Mouse (Mus musculus) hindbrain, embryonic 12.5 days (tissue): ENCODE results near the gene Gtf2a2. TPM values are rescaled to one million over a fixed set of nuclear protein-coding genes. Genes with fewer than 3 reads are reported as not detected.
"Not testable (repeated sequence)": the region's sequence is repeated elsewhere in the genome, so short reads cannot be mapped to it uniquely, and the experiment has no call there.

Source experiments
- ATAC-seq: fragments of 200-750 bp; cut with Nextera tagmentation; 2 replicates; pipeline ENCODE4 v1.8.0; 2017; ENCODE audit warnings: moderate TSS enrichment; ENCODE audit not compliant: low FRiP score
- H3K27ac ChIP-seq: fragments of 300-500 bp; sonication (generic); 2 replicates; pipeline ENCODE4 v1.5.1; 2016; ENCODE audit warnings: mild to moderate bottlenecking
- H3K27me3 ChIP-seq: fragments of 300-500 bp; sonication (generic); 2 replicates; pipeline ENCODE4 v1.6.1; 2016; ENCODE audit warnings: mild to moderate bottlenecking
- H3K36me3 ChIP-seq: fragments of 300-500 bp; sonication (generic); 2 replicates; pipeline ENCODE4 v1.6.1; 2016; ENCODE audit warnings: mild to moderate bottlenecking
- H3K4me1 ChIP-seq: fragments of 300-500 bp; sonication (generic); 2 replicates; pipeline ENCODE4 v1.6.1; 2016
- H3K4me2 ChIP-seq: fragments of 300-500 bp; sonication (generic); replicated peaks from 2 replicates; pipeline ENCODE4 v1.6.1; 2016; ENCODE audit warnings: mild to moderate bottlenecking
- H3K4me3 ChIP-seq: fragments of 300-500 bp; sonication (generic); 2 replicates; pipeline ENCODE4 v1.5.1; 2016; ENCODE audit warnings: mild to moderate bottlenecking
- H3K9ac ChIP-seq: fragments of 300-500 bp; sonication (generic); 2 replicates; pipeline ENCODE4 v1.6.1; 2016; ENCODE audit warnings: mild to moderate bottlenecking, moderate library complexity
- H3K9me3 ChIP-seq: fragments of 300-500 bp; sonication (generic); replicated peaks from 2 replicates; pipeline ENCODE4 v1.6.1; 2016; ENCODE audit warnings: mild to moderate bottlenecking
- WGBS: fragments of 180-500 bp; shearing (Covaris S2); methylation state at CpG from one replicate; pipeline ENCODE4 v1.1.7; 2016; 5-methylcytosine and 5-hydroxymethylcytosine counted together
- polyA plus RNA-seq: library from polyadenylated mRNA; unstranded; fragments of >200 nt; fragmentation: Nextera tagmentation; extraction: Ambion mirVana; gene quantifications from 2 replicates; pipeline ENCODE4 v1.2.1, GENCODE M21; 2016

Gtf2a2 gene
- polyA plus RNA-seq, 1 experiment from 2014 or later, result 169 TPM

DNA sequence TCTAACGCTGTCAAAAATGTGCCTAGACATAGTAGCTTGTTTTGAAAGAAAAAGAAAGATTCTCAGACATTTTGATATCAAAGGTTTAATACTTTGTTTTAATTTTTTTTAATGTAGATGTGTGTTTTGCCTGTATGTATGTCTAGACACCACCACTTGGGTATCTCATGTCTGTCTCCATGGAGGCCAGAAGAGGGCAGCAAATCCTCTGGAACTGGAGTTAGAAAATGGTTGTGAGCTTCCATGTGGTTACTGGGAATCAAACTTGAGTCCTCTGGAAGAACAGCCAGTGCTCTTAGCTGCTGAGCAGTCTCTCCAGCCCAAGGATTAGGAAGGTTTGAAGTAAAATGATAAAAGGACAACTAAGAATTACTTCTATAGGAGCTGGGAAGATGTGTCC, 13.0 kb upstream of the Gtf2a2 start:
- no peak overlapping the region for H3K27ac ChIP-seq
- no peaks in the 10 kb centered on the region for H3K27me3 ChIP-seq
- H3K9me3 ChIP-seq, result no peaks in the 10 kb centered on the region
- H3K4me2 ChIP-seq, result no peak overlapping the region
- no peak for ATAC-seq
- peaks cover 84% of the 10 kb centered on the region for H3K36me3 ChIP-seq
- no peak overlapping the region for H3K4me3 ChIP-seq
- no peak overlapping the region for H3K9ac ChIP-seq
- H3K4me1 ChIP-seq, result no peaks in the 10 kb centered on the region
- WGBS, result 84% methylated on average over 1 of the region's 1 CpGs

DNA sequence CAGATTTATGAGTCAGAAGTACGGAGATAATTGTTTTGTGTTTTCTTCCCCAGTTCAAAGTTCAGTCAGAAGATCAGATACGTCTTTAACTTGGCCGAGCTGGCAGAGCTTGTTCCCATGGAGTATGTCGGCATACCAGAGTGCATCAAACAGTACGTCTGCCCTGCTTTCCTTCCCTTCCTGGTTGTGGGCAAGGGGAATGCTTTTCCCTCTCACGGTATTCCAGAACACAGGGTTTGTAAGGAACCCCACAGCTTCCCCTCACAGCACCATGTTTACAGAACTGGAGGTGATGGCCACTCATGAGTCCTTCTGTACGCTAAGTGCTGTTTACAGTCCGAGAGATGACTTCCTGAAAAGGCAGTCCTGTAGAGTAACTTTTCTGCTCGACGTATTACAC, 8.8 kb upstream of the Gtf2a2 start:
- Histone ChIP-seq H3K4me3 (no peak overlapping the region), H3K27me3 (no peaks in the 10 kb centered on the region), H3K9me3 (no peaks in the 10 kb centered on the region), H3K27ac (no peak overlapping the region), H3K4me2 (no peak overlapping the region), H3K9ac (no peak overlapping the region), H3K36me3 (peaks cover 75% of the 10 kb centered on the region), H3K4me1 (no peaks in the 10 kb centered on the region)
- WGBS, result 94% methylated on average over 10 of the region's 10 CpGs
- no peak for ATAC-seq

DNA sequence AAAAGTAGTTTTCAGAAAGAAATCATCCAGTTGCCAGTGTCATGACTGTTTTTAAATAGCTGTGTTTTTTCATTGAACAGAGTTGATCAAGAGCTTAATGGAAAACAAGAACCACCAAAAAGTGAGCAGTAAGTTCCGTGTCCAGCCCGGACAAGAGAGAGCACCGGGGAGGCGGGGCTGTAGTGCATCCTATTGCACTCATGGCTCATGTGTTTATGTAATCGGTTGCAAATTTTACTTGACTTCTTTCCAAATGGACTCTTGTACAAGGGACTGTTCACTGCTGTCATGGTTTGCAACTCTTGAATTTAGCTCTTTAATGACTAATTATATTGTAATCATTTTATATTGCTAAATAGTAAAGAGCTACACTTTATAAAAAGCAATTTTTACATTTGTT, 5.4 kb upstream of the Gtf2a2 start:
- Histone ChIP-seq H3K27ac (no peak overlapping the region), H3K4me3 (no peak overlapping the region), H3K27me3 (no peaks in the 10 kb centered on the region), H3K9me3 (no peaks in the 10 kb centered on the region), H3K9ac (no peak overlapping the region), H3K4me2 (no peak overlapping the region), H3K36me3 (peaks cover 59% of the 10 kb centered on the region), H3K4me1 (0 out of 2 replicates have a peak, but pooled peaks cover 1% of the 10 kb centered on the region)
- WGBS, result 91% methylated on average over 5 of the region's 5 CpGs
- no peak for ATAC-seq

DNA sequence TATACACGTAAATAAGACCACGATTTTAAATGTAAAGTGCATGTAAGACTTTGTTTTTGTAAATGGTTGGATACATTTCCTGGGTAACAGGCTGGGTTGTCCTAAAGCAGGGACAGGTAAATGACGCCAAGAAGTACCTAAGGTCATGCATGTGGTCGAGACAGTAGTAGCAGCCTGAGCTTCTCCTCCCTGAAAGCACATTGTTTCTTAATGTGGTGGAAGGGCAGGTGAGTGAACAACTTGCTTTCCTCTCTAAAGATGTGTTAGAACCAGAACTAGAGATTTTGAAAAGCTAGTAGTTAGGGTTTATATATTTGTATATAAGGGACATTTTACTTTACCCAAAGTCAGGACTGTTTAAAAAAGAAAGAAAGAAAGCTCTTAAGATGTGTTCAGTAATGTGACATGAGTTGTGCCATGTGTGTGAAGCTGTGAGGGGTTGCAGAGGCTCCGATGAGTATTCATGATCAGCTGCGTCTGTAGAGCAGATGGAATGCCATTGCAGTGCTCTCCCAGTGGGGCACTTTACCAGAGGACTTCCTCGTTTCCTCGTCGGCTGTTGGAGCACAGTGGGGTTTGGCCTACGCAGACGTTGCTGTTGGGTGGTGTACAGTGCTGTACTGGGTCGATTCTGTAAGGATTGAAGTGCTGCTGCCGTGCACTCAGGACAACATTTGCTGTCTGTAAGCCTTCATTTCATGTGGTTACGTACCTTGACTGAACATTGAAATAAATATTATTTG, 4.7 kb upstream of the Gtf2a2 start:
- H3K4me3 ChIP-seq, result no peak overlapping the region
- H3K27ac ChIP-seq, result no peak overlapping the region
- ATAC-seq, result no peak
- WGBS, result 86% methylated on average over 14 of the region's 14 CpGs
- H3K36me3 ChIP-seq, result peaks cover 54% of the 10 kb centered on the region
- H3K9ac ChIP-seq, result no peak overlapping the region
- 0 out of 2 replicates have a peak, but pooled peaks cover 3% of the 10 kb centered on the region for H3K4me1 ChIP-seq
- H3K27me3 ChIP-seq, result no peaks in the 10 kb centered on the region
- no peak overlapping the region for H3K4me2 ChIP-seq
- no peaks in the 10 kb centered on the region for H3K9me3 ChIP-seq

DNA sequence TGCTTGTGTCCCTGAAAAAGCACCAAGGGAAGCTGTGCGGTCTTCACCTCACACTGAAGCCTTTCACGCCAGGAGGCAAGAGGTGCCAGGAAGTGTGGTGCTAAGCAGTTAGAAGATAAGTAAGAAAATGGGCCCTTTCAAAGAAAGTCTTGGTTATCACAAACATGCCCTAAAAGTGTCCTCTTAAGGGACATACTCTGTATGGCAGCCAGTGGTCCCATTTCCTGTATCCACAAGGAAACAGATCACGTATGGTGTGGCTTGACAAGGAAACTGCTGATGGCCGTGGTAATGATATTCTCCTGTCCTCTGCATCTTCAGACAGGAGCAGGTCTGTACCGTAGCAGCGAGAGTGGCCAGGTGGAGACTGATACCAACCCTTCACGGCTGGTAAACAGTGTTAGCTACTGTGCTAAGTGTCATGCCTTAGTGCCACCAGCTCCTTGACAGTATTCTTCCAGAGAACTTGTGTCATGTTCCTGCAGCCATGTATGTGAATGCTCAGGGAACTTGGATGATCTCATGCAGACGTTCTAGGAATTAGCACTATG, 2.5 kb upstream of the Gtf2a2 start:
- WGBS, result 88% methylated on average over 8 of the region's 8 CpGs
- Histone ChIP-seq H3K4me3 (no peak overlapping the region), H3K36me3 (peaks cover 38% of the 10 kb centered on the region), H3K4me2 (no peak overlapping the region), H3K27ac (no peak overlapping the region), H3K9ac (no peak overlapping the region), H3K4me1 (peaks cover 12% of the 10 kb centered on the region), H3K27me3 (no peaks in the 10 kb centered on the region), H3K9me3 (no peaks in the 10 kb centered on the region)
- no peak for ATAC-seq

DNA sequence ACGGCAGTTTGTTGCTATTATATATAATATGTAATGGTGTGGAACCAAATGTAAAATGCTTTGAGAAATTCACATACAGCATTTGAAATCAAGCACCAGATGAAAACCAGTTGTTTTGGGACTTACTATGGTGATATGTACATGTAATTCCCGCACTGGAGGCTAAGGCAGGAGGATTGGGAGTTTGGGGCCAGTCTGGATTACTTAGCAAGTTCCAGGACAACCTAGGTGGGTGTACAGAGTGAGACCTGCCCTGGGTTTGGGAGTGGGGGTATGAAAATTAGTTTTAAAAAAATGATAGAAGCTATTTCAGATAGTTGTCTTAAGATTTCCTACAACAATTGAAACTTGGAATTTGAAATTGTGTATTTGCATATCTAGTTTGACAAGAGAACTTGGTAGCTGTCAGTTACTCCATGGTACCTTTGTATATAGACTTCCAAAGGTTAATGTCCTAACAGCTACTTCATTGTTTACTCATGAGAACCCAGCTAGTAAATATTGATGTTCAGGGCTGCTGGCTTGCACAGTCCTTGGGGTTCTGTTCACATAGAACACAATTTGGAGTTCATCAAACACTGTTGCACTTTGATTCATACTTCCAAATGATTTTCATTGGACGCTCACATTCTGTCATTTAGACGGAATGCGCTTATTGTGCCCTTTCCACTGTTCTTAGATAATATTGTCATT, 1.4 kb upstream of the Gtf2a2 start:
- 93% methylated on average over 5 of the region's 5 CpGs for WGBS
- no peak overlapping the region for H3K27ac ChIP-seq
- no peak overlapping the region for H3K4me3 ChIP-seq
- H3K9ac ChIP-seq, result no peak overlapping the region
- peaks cover 31% of the 10 kb centered on the region for H3K36me3 ChIP-seq
- peaks cover 12% of the 10 kb centered on the region for H3K4me1 ChIP-seq
- H3K9me3 ChIP-seq, result no peaks in the 10 kb centered on the region
- no peaks in the 10 kb centered on the region for H3K27me3 ChIP-seq
- H3K4me2 ChIP-seq, result no peak overlapping the region
- no peak for ATAC-seq

DNA sequence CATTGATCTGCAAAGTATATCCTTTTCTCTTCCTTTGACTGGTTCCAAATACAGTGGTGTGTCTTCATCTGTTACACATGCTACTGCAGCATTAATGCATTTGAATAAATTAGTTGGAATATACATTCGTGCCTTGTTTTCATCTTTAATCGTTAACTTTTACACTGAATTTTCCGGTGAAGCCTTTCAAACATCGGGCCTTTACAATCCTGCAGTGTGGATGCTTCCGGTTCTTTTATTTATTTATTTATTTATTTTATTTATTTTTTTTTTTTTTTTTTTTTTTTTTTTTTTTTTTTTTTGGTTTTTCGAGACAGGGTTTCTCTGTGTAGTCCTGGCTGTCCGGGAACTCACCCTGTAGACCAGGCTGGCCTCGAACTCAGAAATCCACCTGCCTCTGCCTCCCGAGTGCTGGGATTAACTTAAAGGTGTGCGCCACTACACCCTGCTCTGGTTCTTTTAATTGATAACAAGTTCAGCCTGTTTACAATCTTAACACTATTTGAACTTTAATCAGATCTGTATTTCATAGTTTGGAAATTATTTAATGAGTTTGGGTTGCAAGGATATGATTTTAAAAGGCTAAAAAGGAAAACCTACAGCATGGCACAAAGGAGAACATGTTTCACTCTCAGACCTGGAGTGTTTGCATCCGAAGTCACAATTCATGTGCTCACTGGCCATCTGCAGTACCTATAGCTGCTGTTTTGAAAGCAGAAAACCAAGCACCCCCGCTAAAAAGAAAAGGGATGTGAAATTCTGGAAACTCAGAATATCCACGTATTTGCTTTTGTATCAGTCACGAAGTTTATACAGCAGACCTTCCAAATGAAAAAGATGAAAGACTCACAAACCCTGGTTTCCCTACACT, 578 bp upstream of the Gtf2a2 start:
- peak overlapping the region; percentile 76 for H3K4me2 ChIP-seq
- no peaks in the 10 kb centered on the region for H3K27me3 ChIP-seq
- WGBS, result 61% methylated on average over 14 of the region's 14 CpGs
- no peaks in the 10 kb centered on the region for H3K9me3 ChIP-seq
- peaks cover 28% of the 10 kb centered on the region for H3K36me3 ChIP-seq
- H3K9ac ChIP-seq, result peak overlapping the region; percentile 94; the same call in 1 of the 2 replicates
- H3K4me1 ChIP-seq, result peaks cover 12% of the 10 kb centered on the region
- H3K27ac ChIP-seq, result peak overlapping the region; percentile 93
- ATAC-seq, result peak; percentile 53
- H3K4me3 ChIP-seq, result peak overlapping the region; percentile 94

DNA sequence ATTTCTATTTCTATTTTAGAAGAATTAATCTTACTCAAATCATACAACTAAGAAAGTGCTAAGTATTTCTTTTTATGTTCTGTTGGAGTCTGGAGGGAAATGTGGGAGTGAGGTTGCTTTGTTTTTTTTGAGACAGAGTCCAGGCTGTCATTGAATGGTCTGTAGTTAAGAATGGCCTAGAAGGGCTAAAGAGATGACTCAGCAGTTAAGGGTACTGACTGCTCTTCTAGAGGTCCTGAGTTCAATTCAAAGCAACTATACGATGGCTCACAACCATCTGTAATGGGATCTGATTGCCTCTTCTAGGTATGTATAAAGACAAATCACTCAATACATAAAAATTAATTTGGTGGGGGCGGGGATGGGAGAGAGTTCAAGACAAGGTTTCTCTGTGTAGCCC, 3.3 kb downstream of the Gtf2a2 start:
- WGBS, result 89% methylated on average over 2 of the region's 2 CpGs
- ATAC-seq, result no peak
- Histone ChIP-seq H3K4me3 (no peak overlapping the region), H3K9ac (no peak overlapping the region), H3K27ac (no peak overlapping the region), H3K4me1 (peaks cover 12% of the 10 kb centered on the region), H3K4me2 (no peak overlapping the region), H3K9me3 (no peaks in the 10 kb centered on the region), H3K36me3 (peaks cover 8% of the 10 kb centered on the region), H3K27me3 (no peaks in the 10 kb centered on the region)

DNA sequence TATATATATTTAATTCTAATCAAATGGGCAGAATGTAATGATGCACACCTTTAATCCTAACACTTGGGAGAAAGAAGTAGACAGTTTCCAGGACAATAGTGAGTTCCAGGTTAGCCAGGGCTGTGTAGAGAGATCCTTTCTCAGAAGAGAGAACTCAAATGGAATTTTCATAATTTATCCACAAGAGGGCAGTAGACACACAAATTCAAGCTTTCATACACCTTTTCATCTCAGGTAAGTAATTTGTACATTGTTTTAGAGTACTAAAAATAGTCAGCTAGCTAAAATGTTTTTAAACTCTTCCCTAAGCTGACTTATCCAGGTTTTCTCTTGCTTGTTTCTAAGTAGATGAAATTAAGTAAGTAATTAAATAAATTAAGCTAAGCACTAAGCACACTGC, 6.5 kb downstream of the Gtf2a2 start:
- no peak overlapping the region for H3K27ac ChIP-seq
- H3K36me3 ChIP-seq, result peaks cover 13% of the 10 kb centered on the region
- no peaks in the 10 kb centered on the region for H3K9me3 ChIP-seq
- H3K4me1 ChIP-seq, result peaks cover under 1% of the 10 kb centered on the region; the same call in 1 of the 2 replicates
- no peak for ATAC-seq
- H3K4me3 ChIP-seq, result no peak overlapping the region
- no peaks in the 10 kb centered on the region for H3K27me3 ChIP-seq
- no peak overlapping the region for H3K9ac ChIP-seq
- H3K4me2 ChIP-seq, result no peak overlapping the region

DNA sequence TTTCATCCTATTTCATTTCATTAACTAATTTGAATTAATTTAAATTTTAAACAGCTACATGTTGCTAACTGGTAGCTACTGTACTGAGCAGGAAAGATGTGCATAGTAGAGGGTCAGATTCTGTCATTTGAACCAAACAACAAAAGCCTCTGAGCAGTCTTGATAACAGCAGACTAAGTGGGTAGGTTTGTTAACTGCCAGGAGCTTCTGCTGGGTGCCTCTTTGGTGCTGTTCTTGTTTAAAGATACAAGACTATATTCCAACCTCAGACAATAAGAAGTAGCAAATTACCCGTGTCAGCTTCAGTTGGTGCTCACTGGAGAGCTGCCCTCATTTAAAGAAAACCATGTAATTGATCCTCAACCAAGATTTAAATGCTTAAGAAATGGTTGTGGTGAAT, 9.3 kb downstream of the Gtf2a2 start:
- Histone ChIP-seq H3K4me3 (no peak overlapping the region), H3K27me3 (no peaks in the 10 kb centered on the region), H3K36me3 (peaks cover 13% of the 10 kb centered on the region), H3K27ac (no peak overlapping the region), H3K9me3 (no peaks in the 10 kb centered on the region), H3K9ac (no peak overlapping the region), H3K4me1 (no peaks in the 10 kb centered on the region), H3K4me2 (no peak overlapping the region)
- no peak for ATAC-seq
- 70% methylated on average over 1 of the region's 1 CpGs for WGBS

DNA sequence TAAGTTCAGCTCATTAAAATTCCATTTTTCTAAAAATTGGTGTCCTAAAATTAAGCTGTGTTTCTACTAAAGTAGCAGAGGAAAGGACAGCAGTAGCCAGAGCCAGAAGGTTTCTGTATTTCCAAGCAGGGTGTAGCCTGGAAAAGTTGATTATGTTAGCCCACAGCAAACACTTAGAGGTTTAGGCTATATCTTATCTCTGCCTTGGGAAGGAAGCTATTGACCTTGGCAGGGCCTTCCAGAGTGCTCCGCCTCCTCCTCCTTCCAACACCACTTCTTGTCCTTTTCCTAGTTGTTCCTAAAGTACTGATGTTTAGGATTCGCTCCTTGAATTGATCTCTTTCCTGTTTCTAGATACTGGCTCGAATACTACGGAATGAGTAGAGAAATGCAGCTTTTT, 9.7 kb downstream of the Gtf2a2 start:
- Histone ChIP-seq H3K4me3 (no peak overlapping the region), H3K36me3 (peaks cover 12% of the 10 kb centered on the region), H3K9me3 (no peaks in the 10 kb centered on the region), H3K4me1 (no peaks in the 10 kb centered on the region), H3K4me2 (no peak overlapping the region), H3K27me3 (no peaks in the 10 kb centered on the region), H3K27ac (no peak overlapping the region), H3K9ac (no peak overlapping the region)
- WGBS, result 95% methylated on average over 4 of the region's 4 CpGs
- ATAC-seq, result no peak

DNA sequence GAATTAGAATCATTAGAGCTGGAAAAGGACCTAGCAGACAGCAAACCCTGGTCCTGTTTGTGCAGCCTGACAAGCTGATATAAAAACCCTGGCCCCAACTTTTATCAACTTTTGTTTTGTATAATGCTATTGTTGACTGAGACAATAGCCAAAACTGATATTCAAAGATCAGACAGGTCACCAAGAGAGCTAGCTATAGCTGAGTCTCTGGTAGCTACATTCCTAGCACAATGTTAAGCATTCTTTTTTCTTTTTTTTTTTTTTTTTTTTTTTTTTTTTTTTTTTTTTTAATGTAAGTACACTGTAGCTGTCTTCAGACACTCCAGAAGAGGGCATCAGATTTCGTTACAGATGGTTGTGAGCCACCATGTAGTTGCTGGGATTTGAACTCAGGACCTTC, 11.3 kb downstream of the Gtf2a2 start:
- ATAC-seq, H3K9me3 ChIP-seq, H3K9ac ChIP-seq, H3K27me3 ChIP-seq, H3K4me1 ChIP-seq, H3K27ac ChIP-seq, H3K4me3 ChIP-seq, H3K4me2 ChIP-seq: not testable (repeated sequence)
- WGBS, result 71% methylated on average over 1 of the region's 1 CpGs
- H3K36me3 ChIP-seq, result peaks cover 10% of the 10 kb centered on the region
